ENCODE assay signal across 7 mouse cellular contexts in the genomic region with DNA sequence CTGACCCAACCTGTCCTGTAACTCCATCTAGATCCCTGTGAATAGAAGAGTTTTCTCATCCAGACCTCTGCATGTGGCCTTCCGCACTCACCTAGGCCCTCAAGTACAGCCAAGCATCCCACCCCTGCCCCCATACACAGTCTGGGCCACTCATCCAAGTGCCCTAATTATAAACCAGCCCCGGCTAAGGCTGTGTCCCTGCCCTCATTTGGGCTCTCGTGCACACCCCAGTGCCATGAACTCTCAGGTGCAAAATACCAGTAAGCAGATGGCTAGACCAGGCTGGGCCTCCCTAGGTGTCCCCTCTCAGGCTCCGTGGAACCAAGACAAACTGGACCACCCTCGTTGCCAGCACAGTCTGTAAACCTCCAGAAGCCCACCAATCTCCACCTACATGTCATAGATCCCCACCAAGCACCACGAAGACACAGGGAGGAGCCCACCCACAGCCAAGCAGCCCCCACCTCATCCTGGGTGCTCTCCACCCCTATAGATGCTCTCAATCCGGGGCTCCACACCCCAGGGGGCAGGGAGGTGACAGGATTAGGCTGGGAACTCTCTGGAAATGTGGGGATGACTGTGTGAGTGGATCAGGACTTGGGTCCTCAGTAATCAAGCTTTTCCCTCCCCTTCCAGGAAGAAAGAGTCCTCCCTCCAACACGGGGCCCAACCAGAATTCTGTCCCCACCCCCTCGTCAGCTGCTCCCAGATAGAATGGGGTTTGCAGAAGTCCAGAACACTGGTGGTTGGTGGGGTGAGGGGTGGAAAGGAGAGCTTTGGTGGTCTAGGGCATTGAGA. TPM values are rescaled to one million over a fixed set of nuclear protein-coding genes. Genes with fewer than 3 reads are reported as not detected.
DNase-seq lines count a peak whose midpoint lies in the region; ATAC-seq and TF ChIP-seq lines count a peak whose summit lies in the region.

No protein-coding gene starts in this region.

- peak overlapping the region; percentile 96; the same call in 1 of the 2 replicates for H3K9ac ChIP-seq in CH12.LX (ENCODE audit: insufficient read depth, low read depth)

- dilution Hi-C loops in CH12.LX (cut with MboI; ENCODE audit: extremely low pct_ligation_motif_present, extremely low pct_unique_long_range_greater_than_20kb, low sequenced_read_pairs), result no loop called here

- DNase-seq in 3134 (ENCODE audit: extremely low read depth, insufficient read length, low spot score) (peak; percentile 60), CH12.LX (ENCODE audit: extremely low read depth) (no peak)
- DNase-seq in embryonic facial prominence, embryonic 10.5 days (ENCODE audit: low spot score), result peak; percentile 50
- DNase-seq in heart, postnatal 10 days, result peak; percentile 84
- DNase-seq in layer of hippocampus, postnatal 14 days (ENCODE audit: low spot score in 2 of 2), result peak; percentile 61 to 81
- peak; percentile 71 for DNase-seq in lung, postnatal 36 days

- ATAC-seq in erythroid progenitor cell, adult 5-6 weeks (replicated peaks; ENCODE audit: low FRiP score, poor library complexity, severe bottlenecking), result no peak

- 21% methylated on average over 9 of the region's 9 CpGs for WGBS in embryonic facial prominence, embryonic 10.5 days

- TF ChIP-seq RAD21 in CH12.LX (IDR thresholded peaks at IDR 0.05; ENCODE audit: low read depth, low read length), result no peak

- intact Hi-C loops in heart, postnatal 10 days (cut with DNase I), result loop anchor here (2.0 kb wide), 1 partner anchor 14 kb away; no protein-coding TSS in a partner anchor

- TF ChIP-seq POLR2A in CH12.LX (IDR thresholded peaks at IDR 0.05; ENCODE audit: low read depth, low read length), result no peak

- no peaks in the 10 kb centered on the region for H3K9me3 ChIP-seq in CH12.LX (replicated peaks; ENCODE audit: low read length)
- H3K9me3 ChIP-seq in embryonic facial prominence, embryonic 10.5 days, result no peaks in the 10 kb centered on the region

- no peak overlapping the region for H3K27ac ChIP-seq in CH12.LX (ENCODE audit: insufficient read depth, low read depth)
- peak overlapping the region; percentile 97 for H3K27ac ChIP-seq in embryonic facial prominence, embryonic 10.5 days (replicated peaks)

- in situ Hi-C loops in CH12.LX (cut with MboI; ENCODE audit: low pct_ligation_motif_present, low pct_unique_long_range_greater_than_20kb, low sequenced_read_pairs), result no loop called here

- peaks cover 23 to 70% of the 10 kb centered on the region in 2 experiments for H3K4me1 ChIP-seq in CH12.LX (ENCODE audit: control insufficient read depth in 1 of 2, insufficient read depth in 2 of 2)
- H3K4me1 ChIP-seq in embryonic facial prominence, embryonic 10.5 days, result peaks cover 82% of the 10 kb centered on the region

- no peaks in the 10 kb centered on the region for H3K27me3 ChIP-seq in CH12.LX (replicated peaks)
- H3K27me3 ChIP-seq in embryonic facial prominence, embryonic 10.5 days (replicated peaks; ENCODE audit: low read depth, poor library complexity, severe bottlenecking), result no peaks in the 10 kb centered on the region

- H3K79me2 ChIP-seq in CH12.LX (replicated peaks; ENCODE audit: control insufficient read depth, extremely low read depth, insufficient read depth, poor library complexity, severe bottlenecking), result peaks cover 27% of the 10 kb centered on the region

- no peak for TF ChIP-seq CTCF in CH12.LX (conservative IDR thresholded peaks at IDR 0.05 in 1 of 2, IDR thresholded peaks at IDR 0.05 in 1 of 2; ENCODE audit: low read depth in 2 of 2, low read length in 2 of 2)

- peak overlapping the region; percentile 73 for H3K4me2 ChIP-seq in CH12.LX (ENCODE audit: insufficient read depth, low read depth, poor library complexity, severe bottlenecking)

- TF ChIP-seq EP300 in CH12.LX (IDR thresholded peaks at IDR 0.05; ENCODE audit: low read length), result no peak

- peaks cover 0 to 32% of the 10 kb centered on the region in 2 experiments for H3K36me3 ChIP-seq in CH12.LX (replicated peaks in 1 of 2; ENCODE audit: control insufficient read depth in 1 of 2, insufficient read depth in 1 of 2, low read length in 1 of 2)
- peaks cover 34% of the 10 kb centered on the region for H3K36me3 ChIP-seq in embryonic facial prominence, embryonic 10.5 days (replicated peaks)

- peak overlapping the region; percentile 82 to 97 (median 82) for H3K4me3 ChIP-seq in CH12.LX (replicated peaks in 1 of 3; ENCODE audit: low read depth in 2 of 3, low read length in 2 of 3, poor library complexity in 1 of 3)
- H3K4me3 ChIP-seq in embryonic facial prominence, embryonic 10.5 days, result peak overlapping the region; percentile 92

TF ChIP-seq in CH12.LX, 34 proteins besides CTCF, POLR2A, EP300 and RAD21:
- no peak for TF ChIP-seq IRF4 (IDR thresholded peaks at IDR 0.05; ENCODE audit: low read depth, low read length)
- TF ChIP-seq ZKSCAN1 (IDR thresholded peaks at IDR 0.05; ENCODE audit: borderline replicate concordance, low read depth, low read length), result no peak
- no peak for TF ChIP-seq JUND (conservative IDR thresholded peaks at IDR 0.05; ENCODE audit: low read depth, low read length)
- TF ChIP-seq MAX (IDR thresholded peaks at IDR 0.05; ENCODE audit: low read length), result no peak
- no peak for TF ChIP-seq CHD2 (IDR thresholded peaks at IDR 0.05; ENCODE audit: low read length)
- TF ChIP-seq NELFE (IDR thresholded peaks at IDR 0.05; ENCODE audit: low read depth, low read length), result no peak
- no peak for TF ChIP-seq ETS1 (conservative IDR thresholded peaks at IDR 0.05; ENCODE audit: low read depth, low read length)
- TF ChIP-seq GABPA (IDR thresholded peaks at IDR 0.05; ENCODE audit: insufficient replicate concordance, low read depth, low read length), result no peak

RNA-seq across cellular contexts. Expression of gene Map7d1, which starts 1.6 kb away (rescaled TPM):
- total RNA-seq in CH12.LX (2012; rRNA removed), result 17.9 and 20.8 TPM in 2 replicates
- 12.5 and 12.8 TPM in 2 replicates for total RNA-seq in CH12.LX (2014; rRNA removed)
- 62.2 and 72.2 TPM in 2 replicates for polyA plus RNA-seq in CH12.LX (2012; ENCODE audit: insufficient read length, low read depth)
- polyA plus RNA-seq in embryonic facial prominence, embryonic 10.5 days (2016; fragmentation: Nextera tagmentation; extraction: Ambion mirVana), result 60.9 and 62.9 TPM in 2 replicates
- 100 to 1,000 TPM; 214 to 239 TPM for total RNA-seq in heart, postnatal 10 days (2021)
- 100 to 1,000 TPM; 222 to 233 TPM for total RNA-seq in layer of hippocampus, postnatal 14 days (2021)
- total RNA-seq in erythroid progenitor cell, adult 5-6 weeks (2015; ENCODE audit: low replicate concordance), result 6.7 and 12.3 TPM in 2 replicates
- 6.3 and 8.2 TPM in 2 replicates for total RNA-seq in erythroid progenitor cell, adult 5-6 weeks (2017; ENCODE audit: low replicate concordance)

RNA-seq across cellular contexts. Expression of gene Trappc3, which starts 7.6 kb away (rescaled TPM):
- 72.7 and 81.1 TPM in 2 replicates for total RNA-seq in CH12.LX (2012; rRNA removed)
- total RNA-seq in CH12.LX (2014; rRNA removed), result 94.8 and 100 TPM in 2 replicates
- polyA plus RNA-seq in CH12.LX (2012; ENCODE audit: insufficient read length, low read depth), result 73.0 and 74.1 TPM in 2 replicates
- 91.8 and 92.3 TPM in 2 replicates for polyA plus RNA-seq in embryonic facial prominence, embryonic 10.5 days (2016; fragmentation: Nextera tagmentation; extraction: Ambion mirVana)
- total RNA-seq in heart, postnatal 10 days (2021), result 10 to 100 TPM; 50.8 to 54.0 TPM
- total RNA-seq in layer of hippocampus, postnatal 14 days (2021), result 10 to 100 TPM; 83.9 to 88.2 TPM
- total RNA-seq in erythroid progenitor cell, adult 5-6 weeks (2015; ENCODE audit: low replicate concordance), result 10.9 and 22.3 TPM in 2 replicates
- total RNA-seq in erythroid progenitor cell, adult 5-6 weeks (2017; ENCODE audit: low replicate concordance), result 9.2 and 10.8 TPM in 2 replicates

RNA-seq across cellular contexts. Expression of gene Col8a2, which starts 32.1 kb away (rescaled TPM):
- not detected in 2 replicates for total RNA-seq in CH12.LX (2012; rRNA removed)
- total RNA-seq in CH12.LX (2014; rRNA removed), result not detected in 2 replicates
- not detected in 2 replicates for polyA plus RNA-seq in CH12.LX (2012; ENCODE audit: insufficient read length, low read depth)
- 7.3 and 11.2 TPM in 2 replicates for polyA plus RNA-seq in embryonic facial prominence, embryonic 10.5 days (2016; fragmentation: Nextera tagmentation; extraction: Ambion mirVana)
- 1 to 10 TPM; 1.8 to 2.1 TPM for total RNA-seq in heart, postnatal 10 days (2021)
- total RNA-seq in layer of hippocampus, postnatal 14 days (2021), result 1 to 10 TPM; 1.9 to 8.4 TPM
- not detected in 2 replicates for total RNA-seq in erythroid progenitor cell, adult 5-6 weeks (2015; ENCODE audit: low replicate concordance)
- total RNA-seq in erythroid progenitor cell, adult 5-6 weeks (2017; ENCODE audit: low replicate concordance), result 0.39 TPM in 1 of 2 replicates, not detected in the other

RNA-seq across cellular contexts. Expression of gene Thrap3, which starts 52.0 kb away (rescaled TPM):
- total RNA-seq in CH12.LX (2012; rRNA removed) (140 and 168 TPM in 2 replicates), CH12.LX (2014; rRNA removed) (183 and 204 TPM in 2 replicates)
- 327 and 334 TPM in 2 replicates for polyA plus RNA-seq in CH12.LX (2012; ENCODE audit: insufficient read length, low read depth)
- 262 and 263 TPM in 2 replicates for polyA plus RNA-seq in embryonic facial prominence, embryonic 10.5 days (2016; fragmentation: Nextera tagmentation; extraction: Ambion mirVana)
- 100 to 1,000 TPM; 160 to 172 TPM for total RNA-seq in heart, postnatal 10 days (2021)
- total RNA-seq in layer of hippocampus, postnatal 14 days (2021), result 100 to 1,000 TPM; 142 to 149 TPM
- total RNA-seq in erythroid progenitor cell, adult 5-6 weeks (2015; ENCODE audit: low replicate concordance), result 169 and 213 TPM in 2 replicates
- total RNA-seq in erythroid progenitor cell, adult 5-6 weeks (2017; ENCODE audit: low replicate concordance), result 298 and 354 TPM in 2 replicates

Comparison
In these comparisons a context has a peak if more than half of its experiments do, and no peak if none do; other contexts are left out.
1. RNA of gene Map7d1, which starts 1.6 kb away (total RNA-seq): 214 to 239 TPM in heart, postnatal 10 days and 222 to 233 TPM in layer of hippocampus, postnatal 14 days; 12.5 to 20.8 TPM in CH12.LX and 6.3 to 12.3 TPM in erythroid progenitor cell, adult 5-6 weeks; every median in the first group is over 4 times any median in the second.